Mouse (Mus musculus): ENCODE results near the gene Esr1.

GRCm38 (mm10) chr10:4893475-4893874 lies 282.1 kb downstream of the Esr1 start:
- TF ChIP-seq EP300 (IDR thresholded peaks at IDR 0.05; ENCODE audit: low read depth): no peak
- TF ChIP-seq CTCF (IDR thresholded peaks at IDR 0.05; ENCODE audit: low read depth): no peak
